Mouse (Mus musculus) heart, embryonic 16.5 days (tissue): ENCODE results near the gene Dock9. TPM values are rescaled to one million over a fixed set of nuclear protein-coding genes. Genes with fewer than 3 reads are reported as not detected.
"Not testable (repeated sequence)": the region's sequence is repeated elsewhere in the genome, so short reads cannot be mapped to it uniquely, and the experiment has no call there.

Experiments
- ATAC-seq: fragments of 200-750 bp; cut with Nextera tagmentation; replicated peaks from 2 replicates; pipeline ENCODE4 v1.8.0; 2017; ENCODE audit warnings: moderate number of reproducible peaks; ENCODE audit not compliant: insufficient read depth, low FRiP score; ENCODE audit errors: extremely low read depth
- H3K27ac ChIP-seq: fragments of 300-500 bp; sonication (generic); 2 replicates; pipeline ENCODE4 v1.5.1; 2014; ENCODE audit warnings: mild to moderate bottlenecking, low read length, control low read depth, moderate library complexity
- H3K27me3 ChIP-seq: fragments of 300-500 bp; sonication (generic); 2 replicates; pipeline ENCODE4 v1.6.1; 2014; ENCODE audit warnings: low read length, mixed read lengths; ENCODE audit not compliant: control insufficient read depth, insufficient read depth
- H3K36me3 ChIP-seq: fragments of 300-500 bp; sonication (generic); 2 replicates; pipeline ENCODE4 v1.6.1; 2014; ENCODE audit not compliant: control insufficient read depth, insufficient read depth
- H3K4me1 ChIP-seq: fragments of 300-500 bp; sonication (generic); 2 replicates; pipeline ENCODE4 v1.6.1; 2014; ENCODE audit warnings: low read length, mixed read lengths; ENCODE audit not compliant: control insufficient read depth, insufficient read depth
- H3K4me2 ChIP-seq: fragments of 300-500 bp; sonication (generic); 2 replicates; pipeline ENCODE4 v1.6.1; 2014; ENCODE audit warnings: low read depth, mild to moderate bottlenecking, control low read depth, low read length
- H3K4me3 ChIP-seq: fragments of 300-500 bp; sonication (generic); 2 replicates; pipeline ENCODE4 v1.5.1; 2014; ENCODE audit warnings: mild to moderate bottlenecking, control low read depth, low read length
- H3K9ac ChIP-seq: fragments of 300-500 bp; sonication (generic); 2 replicates; pipeline ENCODE4 v1.6.1; 2014; ENCODE audit warnings: low read length, control low read depth
- H3K9me3 ChIP-seq: fragments of 300-500 bp; sonication (generic); replicated peaks from 2 replicates; pipeline ENCODE4 v1.6.1; 2016; ENCODE audit warnings: low read length; ENCODE audit not compliant: control insufficient read depth
- WGBS: fragments of 180-500 bp; shearing (Covaris S2); extraction: QIAGEN DNeasy Blood & Tissue Kit; methylation state at CpG from one replicate; pipeline ENCODE4 v1.1.7; 2014; 5-methylcytosine and 5-hydroxymethylcytosine counted together
- polyA plus RNA-seq: library from polyadenylated mRNA; unstranded; fragments of >200 nt; fragmentation: Nextera tagmentation; extraction: Ambion mirVana; gene quantifications from 2 replicates; pipeline ENCODE4 v1.2.1, GENCODE M21; 2015

Gene Dock9
- polyA plus RNA-seq, 1 experiment from 2014 or later: 5.1 TPM

- no peak overlapping the region for H3K4me2 ChIP-seq
Observed at GRCm38 (mm10) chr14:121694706-121695105, 102.9 kb downstream of the Dock9 start.

GRCm38 (mm10) chr14:121693991-121694594 is 103.5 kb downstream of the Dock9 start:
- no peaks in the 10 kb centered on the region for H3K9me3 ChIP-seq
- 84% methylated on average over 11 of the region's 11 CpGs for WGBS
- H3K4me2 ChIP-seq: no peak overlapping the region
- no peak overlapping the region for H3K4me3 ChIP-seq
- no peaks in the 10 kb centered on the region for H3K36me3 ChIP-seq
- H3K9ac ChIP-seq: no peak overlapping the region
- ATAC-seq: no peak
- H3K4me1 ChIP-seq: peaks cover 11% of the 10 kb centered on the region
- no peaks in the 10 kb centered on the region for H3K27me3 ChIP-seq
- H3K27ac ChIP-seq: no peak overlapping the region

More at GRCm38 (mm10) chr14:121694706-121695105, 102.9 kb downstream of the Dock9 start:
- Histone ChIP-seq H3K36me3 (no peaks in the 10 kb centered on the region), H3K9ac (no peak overlapping the region), H3K9me3 (no peaks in the 10 kb centered on the region), H3K27me3 (no peaks in the 10 kb centered on the region), H3K4me1 (peaks cover 11% of the 10 kb centered on the region), H3K27ac (no peak overlapping the region), H3K4me3 (no peak overlapping the region)
- 75% methylated on average over 3 of the region's 3 CpGs for WGBS
- no peak for ATAC-seq

GRCm38 (mm10) chr14:121689649-121690048 is 108.0 kb downstream of the Dock9 start:
- not testable (repeated sequence) for H3K27ac ChIP-seq, H3K9ac ChIP-seq, H3K4me3 ChIP-seq, H3K27me3 ChIP-seq, H3K4me1 ChIP-seq, ATAC-seq, H3K9me3 ChIP-seq, H3K4me2 ChIP-seq, H3K36me3 ChIP-seq
- 48% methylated on average over 5 of the region's 5 CpGs for WGBS

GRCm38 (mm10) chr14:121688175-121688574 is 109.5 kb downstream of the Dock9 start:
- Histone ChIP-seq H3K27me3 (no peaks in the 10 kb centered on the region), H3K9me3 (no peaks in the 10 kb centered on the region), H3K4me1 (no peaks in the 10 kb centered on the region), H3K4me3 (no peak overlapping the region), H3K36me3 (no peaks in the 10 kb centered on the region), H3K27ac (no peak overlapping the region), H3K4me2 (no peak overlapping the region), H3K9ac (no peak overlapping the region)
- 57% methylated on average over 1 of the region's 1 CpGs for WGBS
- ATAC-seq: no peak

GRCm38 (mm10) chr14:121687274-121687673 is 110.4 kb downstream of the Dock9 start:
- no peak overlapping the region for H3K4me3 ChIP-seq
- no peaks in the 10 kb centered on the region for H3K27me3 ChIP-seq
- H3K27ac ChIP-seq: no peak overlapping the region
- H3K9ac ChIP-seq: no peak overlapping the region
- no peak for ATAC-seq
- H3K36me3 ChIP-seq: no peaks in the 10 kb centered on the region
- H3K4me1 ChIP-seq: no peaks in the 10 kb centered on the region
- no peaks in the 10 kb centered on the region for H3K9me3 ChIP-seq
- no peak overlapping the region for H3K4me2 ChIP-seq
- WGBS: 76% methylated on average over 7 of the region's 7 CpGs

- H3K4me3 ChIP-seq: no peak overlapping the region
- no peaks in the 10 kb centered on the region for H3K36me3 ChIP-seq
- H3K9me3 ChIP-seq: no peaks in the 10 kb centered on the region
- no peak overlapping the region for H3K9ac ChIP-seq
- no peak for ATAC-seq
- H3K4me1 ChIP-seq: peaks cover 16% of the 10 kb centered on the region; the same call in 1 of the 2 replicates
- H3K4me2 ChIP-seq: no peak overlapping the region
- 72% methylated on average over 5 of the region's 5 CpGs for whole genome bisulfite sequencing
- no peaks in the 10 kb centered on the region for H3K27me3 ChIP-seq
- H3K27ac ChIP-seq: no peak overlapping the region
Observed at GRCm38 (mm10) chr14:121678913-121679312, 118.7 kb downstream of the Dock9 start.

GRCm38 (mm10) chr14:121678445-121678844 is 119.2 kb downstream of the Dock9 start:
- H3K27ac ChIP-seq: peak overlapping the region; percentile 66
- H3K36me3 ChIP-seq: no peaks in the 10 kb centered on the region
- no peak overlapping the region for H3K4me3 ChIP-seq
- H3K4me1 ChIP-seq: peaks cover 16% of the 10 kb centered on the region; the same call in 1 of the 2 replicates
- no peak overlapping the region for H3K4me2 ChIP-seq
- no peaks in the 10 kb centered on the region for H3K27me3 ChIP-seq
- no peaks in the 10 kb centered on the region for H3K9me3 ChIP-seq
- no peak overlapping the region for H3K9ac ChIP-seq
- 53% methylated on average over 10 of the region's 10 CpGs for WGBS
- ATAC-seq: no peak; the same call in 1 of the 2 replicates

- Histone ChIP-seq H3K9me3 (no peaks in the 10 kb centered on the region; the same call in 1 of the 2 replicates), H3K4me3 (no peak overlapping the region), H3K27me3 (no peaks in the 10 kb centered on the region), H3K27ac (peak overlapping the region; percentile 55; the same call in 1 of the 2 replicates), H3K4me2 (no peak overlapping the region), H3K4me1 (peaks cover 16% of the 10 kb centered on the region; the same call in 1 of the 2 replicates), H3K9ac (no peak overlapping the region), H3K36me3 (no peaks in the 10 kb centered on the region)
- no peak for ATAC-seq
- 85% methylated on average over 11 of the region's 11 CpGs for WGBS
Observed at GRCm38 (mm10) chr14:121676596-121677330, 120.9 kb downstream of the Dock9 start.

GRCm38 (mm10) chr14:121676121-121676591 is 121.5 kb downstream of the Dock9 start:
- ATAC-seq: peak; percentile 50; the same call in 1 of the 2 replicates
- H3K27ac ChIP-seq: peak overlapping the region; percentile 55
- H3K9ac ChIP-seq: no peak overlapping the region
- H3K4me1 ChIP-seq: peaks cover 16% of the 10 kb centered on the region; the same call in 1 of the 2 replicates
- no peaks in the 10 kb centered on the region; the same call in 1 of the 2 replicates for H3K9me3 ChIP-seq
- no peak overlapping the region for H3K4me2 ChIP-seq
- no peaks in the 10 kb centered on the region for H3K36me3 ChIP-seq
- no peaks in the 10 kb centered on the region for H3K27me3 ChIP-seq
- H3K4me3 ChIP-seq: no peak overlapping the region
